Mouse (Mus musculus) frontal cortex, adult 2 months (tissue): ENCODE measurements around the gene Hist1h2ah. TPM values are rescaled to one million over a fixed set of nuclear protein-coding genes. Genes with fewer than 3 reads are reported as not detected.
"Not testable (repeated sequence)": the region's sequence is repeated elsewhere in the genome, so short reads cannot be mapped to it uniquely, and the experiment has no call there.

Experiments used
- DNase-seq, 2 experiments: peaks; one replicate each; pipeline ENCODE4 v3.0.0; 2022; ENCODE audit warnings: low spot score in 1 of 2; ENCODE audit errors: extremely low spot score in 1 of 2
- polyA plus RNA-seq: library from polyadenylated mRNA; depleted of rRNA; stranded (reverse); fragments of >200 nt; gene quantifications from 2 replicates; pipeline ENCODE4 v1.2.3, GENCODE M21; 2012; rRNA removed

Gene Hist1h2ah
- 0.80 TPM in 1 of 2 replicates, not detected in the other for polyA plus RNA-seq

DNA sequence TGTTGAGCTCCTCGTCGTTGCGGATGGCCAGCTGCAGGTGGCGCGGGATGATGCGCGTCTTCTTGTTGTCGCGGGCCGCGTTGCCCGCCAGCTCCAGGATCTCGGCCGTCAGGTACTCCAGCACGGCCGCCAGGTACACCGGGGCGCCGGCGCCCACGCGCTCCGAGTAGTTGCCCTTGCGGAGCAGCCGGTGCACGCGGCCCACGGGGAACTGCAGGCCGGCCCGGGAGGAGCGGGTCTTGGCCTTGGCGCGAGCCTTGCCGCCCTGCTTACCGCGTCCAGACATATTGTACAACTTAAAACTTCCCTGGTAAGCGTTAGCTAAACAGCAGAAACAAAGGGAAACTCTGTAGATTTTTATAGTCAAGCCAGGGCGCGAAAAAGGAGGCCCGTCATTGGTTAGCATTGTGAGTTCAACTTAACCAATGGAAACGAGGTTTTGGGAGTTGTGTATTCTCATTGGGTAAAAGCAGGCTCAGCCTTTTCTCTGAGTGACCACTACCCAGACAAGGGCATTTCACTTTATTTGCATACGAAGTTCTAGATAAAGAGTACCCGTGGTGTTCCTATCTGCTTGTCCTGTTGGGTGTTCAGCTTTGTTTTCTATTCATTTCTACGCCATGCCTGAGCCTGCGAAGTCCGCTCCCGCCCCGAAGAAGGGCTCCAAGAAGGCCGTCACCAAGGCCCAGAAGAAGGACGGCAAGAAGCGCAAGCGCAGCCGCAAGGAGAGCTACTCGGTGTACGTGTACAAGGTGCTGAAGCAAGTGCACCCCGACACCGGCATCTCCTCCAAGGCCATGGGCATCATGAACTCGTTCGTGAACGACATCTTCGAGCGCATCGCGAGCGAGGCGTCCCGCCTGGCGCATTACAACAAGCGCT lies at the start of gene Hist1h2ah, which contains the start of gene Hist1h2bk:
Gene Hist1h2ah (minus strand): TSS at position 302 of the 882 bp plus-strand sequence.
Gene Hist1h2bk (plus strand): TSS at position 604 of the 882 bp plus-strand sequence.
- peak; percentile 91 to 96 for DNase-seq

GRCm38 (mm10) chr13:22084140-22084539 lies 48.8 kb upstream of the Hist1h2ah start, which contains the start of gene Vmn1r188:
Gene Vmn1r188 (plus strand): TSS chr13:22084440.
- DNase-seq, result not testable (repeated sequence)

DNA sequence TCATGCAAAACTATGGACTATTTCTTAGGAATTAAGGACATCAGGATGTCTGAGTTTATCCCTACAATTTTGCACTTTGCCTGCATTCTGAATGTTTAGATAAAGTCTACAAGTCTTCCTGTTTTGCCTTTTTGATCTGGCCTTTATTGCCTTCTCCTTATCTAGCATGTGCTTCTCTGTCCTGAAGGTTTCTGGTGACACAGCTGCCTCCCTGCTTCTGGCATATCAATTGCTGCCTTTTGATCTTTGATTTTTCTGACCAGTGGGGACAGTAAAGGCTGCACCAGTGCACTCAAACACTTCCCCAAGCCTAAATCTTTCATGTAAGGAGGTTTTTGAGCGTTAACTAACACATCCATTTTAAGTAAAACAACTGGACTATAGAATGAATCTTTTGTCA lies 28.1 kb upstream of the Hist1h2ah start:
- no peak for DNase-seq

- no peak for DNase-seq
Measured at GRCm38 (mm10) chr13:22061422-22061821, 26.1 kb upstream of the Hist1h2ah start.

DNA sequence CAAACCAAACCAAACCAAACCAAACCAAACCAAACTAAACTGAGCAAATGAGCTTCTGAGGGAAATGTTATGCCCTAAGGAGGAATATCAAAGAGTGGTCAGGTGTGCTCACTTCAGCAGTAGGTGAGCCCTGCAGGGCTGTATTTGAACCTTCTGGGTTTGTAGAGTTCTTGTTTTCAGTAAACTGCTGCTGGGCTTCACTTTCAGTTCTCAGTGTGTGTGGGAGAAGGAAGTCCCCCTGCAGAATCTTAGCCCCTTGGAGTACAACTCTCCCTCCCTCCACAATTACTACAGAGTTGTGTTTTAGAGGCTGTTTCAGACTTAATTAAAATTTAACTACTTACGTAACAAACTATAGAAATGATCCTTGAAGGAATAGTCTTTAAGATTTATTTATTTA lies 18.4 kb upstream of the Hist1h2ah start:
- DNase-seq, result no peak

- no peak for DNase-seq
Measured at GRCm38 (mm10) chr13:22051523-22051859, 16.1 kb upstream of the Hist1h2ah start.

GRCm38 (mm10) chr13:22050591-22051522 lies 15.5 kb upstream of the Hist1h2ah start:
- peak; percentile 70 to 93 for DNase-seq

GRCm38 (mm10) chr13:22049737-22050440 lies 14.5 kb upstream of the Hist1h2ah start:
- peak in 1 of 2 experiments; percentile 40 for DNase-seq

DNA sequence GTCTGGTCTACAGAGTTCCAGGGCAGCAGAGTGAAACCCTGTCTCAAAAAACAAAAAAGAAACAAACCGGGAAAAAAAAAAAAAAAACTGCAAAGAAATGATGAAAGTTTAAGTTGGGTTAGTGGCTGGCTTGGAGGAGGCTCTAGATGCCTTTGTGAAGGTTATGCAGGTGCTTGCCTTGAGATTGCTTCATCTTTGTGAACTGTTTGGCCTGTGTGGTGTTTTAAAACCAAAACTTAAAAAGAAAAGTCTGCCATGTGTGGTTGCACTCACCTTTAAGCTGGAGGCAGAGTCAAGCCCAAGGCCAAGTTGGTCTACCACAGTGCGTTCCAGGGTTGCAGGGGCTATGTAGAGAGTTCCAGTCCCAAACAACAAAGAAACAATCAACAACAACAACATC lies 13.7 kb upstream of the Hist1h2ah start:
- DNase-seq, result no peak

DNA sequence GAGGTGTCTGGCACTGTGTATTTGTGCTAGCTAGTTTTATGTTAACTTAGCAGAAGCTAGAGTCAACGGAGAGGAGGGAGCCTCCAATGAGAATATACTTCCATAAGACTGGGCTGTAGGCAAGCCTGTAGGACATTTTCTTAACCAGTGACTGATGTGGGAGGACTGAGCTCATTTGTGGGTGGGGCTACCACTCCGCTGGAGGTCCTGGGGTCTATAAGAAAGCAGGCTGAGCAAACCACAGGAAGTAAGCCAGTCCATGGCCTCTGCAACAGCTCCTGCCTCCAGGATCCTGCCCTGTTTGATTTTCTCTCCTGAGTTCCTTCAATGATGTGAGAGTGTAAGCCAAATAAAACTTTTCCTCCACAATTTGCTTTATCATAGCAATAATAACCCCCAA lies 9.9 kb upstream of the Hist1h2ah start:
- no peak for DNase-seq

GRCm38 (mm10) chr13:22044432-22045155 lies 9.2 kb upstream of the Hist1h2ah start:
- DNase-seq, result no peak

DNA sequence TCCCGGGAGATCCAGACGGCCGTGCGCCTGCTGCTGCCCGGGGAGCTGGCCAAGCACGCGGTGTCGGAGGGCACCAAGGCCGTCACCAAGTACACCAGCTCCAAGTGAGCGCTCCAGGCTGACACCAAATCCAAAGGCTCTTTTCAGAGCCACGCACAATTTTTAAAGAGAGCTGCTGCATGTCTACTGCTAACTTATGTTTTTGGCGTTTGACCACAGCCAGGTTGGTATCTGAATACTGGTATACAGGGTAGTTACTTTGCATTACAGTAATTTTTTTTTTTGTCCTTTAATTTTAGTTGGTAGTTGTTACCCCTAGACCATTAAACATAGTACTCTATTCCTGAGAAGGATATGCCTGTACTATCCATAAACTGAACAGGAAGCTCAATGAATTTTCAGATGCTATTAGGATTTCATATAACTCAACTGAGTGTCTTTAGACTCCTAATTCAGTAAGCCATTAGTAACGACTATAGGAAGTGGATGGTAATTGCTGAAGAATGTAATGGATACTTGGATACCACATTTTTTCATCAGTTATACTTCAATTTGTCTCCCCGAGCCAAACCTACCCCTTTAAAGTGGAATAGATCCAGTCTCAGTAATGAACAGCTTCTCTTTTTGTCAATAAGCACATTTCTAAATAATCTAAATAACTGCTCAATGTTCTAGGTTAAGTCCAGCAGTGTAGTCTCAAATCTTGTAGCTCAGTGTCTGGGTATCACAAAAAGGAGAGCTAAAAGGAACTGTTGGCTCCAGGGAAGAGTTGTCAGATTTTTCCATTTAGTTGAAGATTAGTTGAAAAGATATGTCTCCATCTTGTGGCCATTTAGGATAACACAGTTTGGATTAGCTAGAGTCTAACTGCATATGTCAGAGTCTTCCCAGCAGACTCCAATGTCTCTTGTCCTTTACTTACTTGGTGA lies 8.4 kb upstream of the Hist1h2ah start:
- peak in 1 of 2 experiments; percentile 80 for DNase-seq

DNA sequence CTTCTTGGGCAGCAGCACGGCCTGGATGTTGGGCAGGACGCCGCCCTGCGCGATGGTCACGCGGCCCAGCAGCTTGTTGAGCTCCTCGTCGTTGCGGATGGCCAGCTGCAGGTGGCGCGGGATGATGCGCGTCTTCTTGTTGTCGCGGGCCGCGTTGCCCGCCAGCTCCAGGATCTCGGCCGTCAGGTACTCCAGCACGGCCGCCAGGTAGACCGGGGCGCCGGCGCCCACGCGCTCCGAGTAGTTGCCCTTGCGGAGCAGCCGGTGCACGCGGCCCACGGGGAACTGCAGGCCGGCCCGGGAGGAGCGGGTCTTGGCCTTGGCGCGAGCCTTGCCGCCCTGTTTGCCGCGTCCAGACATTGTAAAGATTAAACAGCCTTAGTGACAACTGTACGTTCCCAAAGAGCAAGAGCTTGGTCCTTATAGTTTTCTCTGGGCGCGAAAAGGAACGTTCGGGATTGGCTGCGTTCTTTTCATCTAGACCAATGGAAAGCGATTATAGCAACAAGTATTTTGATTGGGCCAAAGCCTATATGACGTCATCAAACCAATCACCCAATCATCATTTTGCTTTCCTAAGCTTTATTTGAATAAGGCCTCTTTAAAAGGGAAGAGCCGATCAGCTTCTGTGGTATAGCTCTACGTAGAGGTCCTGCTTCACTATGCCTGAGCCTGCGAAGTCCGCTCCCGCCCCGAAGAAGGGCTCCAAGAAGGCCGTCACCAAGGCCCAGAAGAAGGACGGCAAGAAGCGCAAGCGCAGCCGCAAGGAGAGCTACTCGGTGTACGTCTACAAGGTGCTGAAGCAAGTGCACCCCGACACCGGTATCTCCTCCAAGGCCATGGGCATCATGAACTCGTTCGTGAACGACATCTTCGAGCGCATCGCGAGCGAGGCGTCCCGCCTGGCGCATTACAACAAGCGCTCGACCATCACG lies 7.5 kb upstream of the Hist1h2ah start, which contains the start of the genes Hist1h2ag and Hist1h2bj:
Gene Hist1h2ag (minus strand): TSS at position 377 of the 935 bp plus-strand sequence.
Gene Hist1h2bj (plus strand): TSS at position 647 of the 935 bp plus-strand sequence.
- peak; percentile 96 to 98 for DNase-seq

- no peak for DNase-seq
Measured at GRCm38 (mm10) chr13:22041651-22042567, 6.5 kb upstream of the Hist1h2ah start.

GRCm38 (mm10) chr13:22041142-22041536 lies 5.8 kb upstream of the Hist1h2ah start, which contains the start of gene Hist1h4i:
Gene Hist1h4i (minus strand): TSS chr13:22041362.
- DNase-seq, result peak; percentile 95 to 99

- DNase-seq, result no peak
Measured at GRCm38 (mm10) chr13:22040464-22041141, 5.2 kb upstream of the Hist1h2ah start.
